Mouse (Mus musculus) heart, postnatal 0 days (tissue): ENCODE measurements at regions not wholly inside any gene's neighbourhood (a gene's known extent, or its start where the extent isn't known, plus 50 kb on each side); places are given as distances from the start of the nearest gene placed in this dataset.

Experiments
- CTCF ChIP-seq: IDR thresholded peaks from 2 replicates; pipeline ENCODE4 v1.5.1; 2016; ENCODE audit warnings: antibody characterized with exemption, control low read depth, low read depth
- EP300 ChIP-seq: IDR thresholded peaks from 2 replicates; pipeline ENCODE4 v1.6.1; 2016; ENCODE audit warnings: antibody characterized with exemption, low read depth

GRCm38 (mm10) chr3:8143016-8143415, 1466.9 kb downstream of the Zfp704 start:
- TF ChIP-seq CTCF (no peak), EP300 (no peak)
